Mouse (Mus musculus): Measurements from ENCODE around the gene Gm20219.
A peak's percentile ranks its signal among the peaks of the same experiment; 100 is the strongest.

Gene Gm20219

GRCm38 (mm10) chr17:56566293-56566692 is 12.1 kb upstream of the Gm20219 start:
- peaks cover 100% of the 10 kb centered on the region for H3K36me3 ChIP-seq (ENCODE audit: insufficient read depth, low read length)
- no peak for TF ChIP-seq POU5F1 (IDR thresholded peaks at IDR 0.05; ENCODE audit: borderline replicate concordance, low read length)
- H3K4me1 ChIP-seq (replicated peaks; ENCODE audit: low read depth, low read length) = peaks cover 40% of the 10 kb centered on the region
- H3K9me3 ChIP-seq (ENCODE audit: low read length) = no peaks in the 10 kb centered on the region
- H3K27me3 ChIP-seq (ENCODE audit: insufficient read depth, low read length) = no peaks in the 10 kb centered on the region
- peak overlapping the region; percentile 37 for H3K4me3 ChIP-seq (replicated peaks; ENCODE audit: low read length)

GRCm38 (mm10) chr17:56561866-56562265 is 7.7 kb upstream of the Gm20219 start:
- Histone ChIP-seq H3K27me3 (ENCODE audit: insufficient read depth, low read length) (no peaks in the 10 kb centered on the region), H3K36me3 (ENCODE audit: insufficient read depth, low read length) (peaks cover 79% of the 10 kb centered on the region), H3K4me1 (replicated peaks; ENCODE audit: low read depth, low read length) (peaks cover 28% of the 10 kb centered on the region), H3K4me3 (replicated peaks; ENCODE audit: low read length) (no peak overlapping the region), H3K9me3 (ENCODE audit: low read length) (no peaks in the 10 kb centered on the region)
- TF ChIP-seq CTCF (conservative IDR thresholded peaks at IDR 0.05; ENCODE audit: low read length) (no peak), POU5F1 (IDR thresholded peaks at IDR 0.05; ENCODE audit: borderline replicate concordance, low read length) (no peak), NANOG (IDR thresholded peaks at IDR 0.05; ENCODE audit: borderline replicate concordance, low read length) (no peak)

GRCm38 (mm10) chr17:56560131-56560530 is 5.9 kb upstream of the Gm20219 start:
- no peaks in the 10 kb centered on the region for H3K9me3 ChIP-seq (ENCODE audit: low read length)
- no peaks in the 10 kb centered on the region for H3K27me3 ChIP-seq (ENCODE audit: insufficient read depth, low read length)
- H3K36me3 ChIP-seq (ENCODE audit: insufficient read depth, low read length) = peaks cover 62% of the 10 kb centered on the region
- TF ChIP-seq CTCF (conservative IDR thresholded peaks at IDR 0.05; ENCODE audit: low read length) = no peak
- TF ChIP-seq POU5F1 (IDR thresholded peaks at IDR 0.05; ENCODE audit: borderline replicate concordance, low read length) = no peak
- no peak for TF ChIP-seq NANOG (IDR thresholded peaks at IDR 0.05; ENCODE audit: borderline replicate concordance, low read length)
- peaks cover 32% of the 10 kb centered on the region for H3K4me1 ChIP-seq (replicated peaks; ENCODE audit: low read depth, low read length)
- no peak overlapping the region for H3K4me3 ChIP-seq (replicated peaks; ENCODE audit: low read length)

GRCm38 (mm10) chr17:56559386-56559785 is 5.2 kb upstream of the Gm20219 start:
- Histone ChIP-seq H3K4me1 (replicated peaks; ENCODE audit: low read depth, low read length) (peaks cover 40% of the 10 kb centered on the region), H3K9me3 (ENCODE audit: low read length) (no peaks in the 10 kb centered on the region), H3K36me3 (ENCODE audit: insufficient read depth, low read length) (peaks cover 55% of the 10 kb centered on the region), H3K4me3 (replicated peaks; ENCODE audit: low read length) (no peak overlapping the region), H3K27me3 (ENCODE audit: insufficient read depth, low read length) (no peaks in the 10 kb centered on the region)
- no peak for TF ChIP-seq POU5F1 (IDR thresholded peaks at IDR 0.05; ENCODE audit: borderline replicate concordance, low read length)
- TF ChIP-seq NANOG (IDR thresholded peaks at IDR 0.05; ENCODE audit: borderline replicate concordance, low read length) = no peak
- TF ChIP-seq CTCF (conservative IDR thresholded peaks at IDR 0.05; ENCODE audit: low read length) = no peak

GRCm38 (mm10) chr17:56558448-56558847 is 4.3 kb upstream of the Gm20219 start:
- peak; percentile 97 for TF ChIP-seq CTCF (conservative IDR thresholded peaks at IDR 0.05; ENCODE audit: low read length)
- TF ChIP-seq POU5F1 (IDR thresholded peaks at IDR 0.05; ENCODE audit: borderline replicate concordance, low read length) = no peak
- TF ChIP-seq NANOG (IDR thresholded peaks at IDR 0.05; ENCODE audit: borderline replicate concordance, low read length) = no peak
- Histone ChIP-seq H3K4me3 (replicated peaks; ENCODE audit: low read length) (no peak overlapping the region), H3K4me1 (replicated peaks; ENCODE audit: low read depth, low read length) (peaks cover 41% of the 10 kb centered on the region), H3K27me3 (ENCODE audit: insufficient read depth, low read length) (no peaks in the 10 kb centered on the region), H3K36me3 (ENCODE audit: insufficient read depth, low read length) (peaks cover 45% of the 10 kb centered on the region), H3K9me3 (ENCODE audit: low read length) (no peaks in the 10 kb centered on the region)

GRCm38 (mm10) chr17:56552781-56553363 is 1.3 kb downstream of the Gm20219 start:
- Histone ChIP-seq H3K4me1 (replicated peaks; ENCODE audit: low read depth, low read length) (peaks cover 59% of the 10 kb centered on the region), H3K27me3 (ENCODE audit: insufficient read depth, low read length) (no peaks in the 10 kb centered on the region), H3K36me3 (ENCODE audit: insufficient read depth, low read length) (peaks cover 2% of the 10 kb centered on the region; the same call in 1 of the 2 replicates), H3K4me3 (replicated peaks; ENCODE audit: low read length) (no peak overlapping the region), H3K9me3 (ENCODE audit: low read length) (no peaks in the 10 kb centered on the region)
- TF ChIP-seq NANOG (IDR thresholded peaks at IDR 0.05; ENCODE audit: borderline replicate concordance, low read length) (no peak), CTCF (conservative IDR thresholded peaks at IDR 0.05; ENCODE audit: low read length) (peak; percentile 100)

GRCm38 (mm10) chr17:56551841-56552581 is 2.2 kb downstream of the Gm20219 start:
- Histone ChIP-seq H3K9me3 (ENCODE audit: low read length) (no peaks in the 10 kb centered on the region), H3K4me1 (replicated peaks; ENCODE audit: low read depth, low read length) (peaks cover 64% of the 10 kb centered on the region), H3K4me3 (replicated peaks; ENCODE audit: low read length) (no peak overlapping the region), H3K27me3 (ENCODE audit: insufficient read depth, low read length) (no peaks in the 10 kb centered on the region), H3K36me3 (ENCODE audit: insufficient read depth, low read length) (no peaks in the 10 kb centered on the region)
- no peak for TF ChIP-seq CTCF (conservative IDR thresholded peaks at IDR 0.05; ENCODE audit: low read length)
- no peak for TF ChIP-seq NANOG (IDR thresholded peaks at IDR 0.05; ENCODE audit: borderline replicate concordance, low read length)
- TF ChIP-seq POU5F1 (IDR thresholded peaks at IDR 0.05; ENCODE audit: borderline replicate concordance, low read length) = no peak

GRCm38 (mm10) chr17:56550784-56551475 is 3.3 kb downstream of the Gm20219 start:
- Histone ChIP-seq H3K4me1 (replicated peaks; ENCODE audit: low read depth, low read length) (peaks cover 67% of the 10 kb centered on the region), H3K4me3 (replicated peaks; ENCODE audit: low read length) (no peak overlapping the region), H3K9me3 (ENCODE audit: low read length) (no peaks in the 10 kb centered on the region), H3K27me3 (ENCODE audit: insufficient read depth, low read length) (no peaks in the 10 kb centered on the region), H3K36me3 (ENCODE audit: insufficient read depth, low read length) (no peaks in the 10 kb centered on the region)
- TF ChIP-seq CTCF (conservative IDR thresholded peaks at IDR 0.05; ENCODE audit: low read length) (no peak), NANOG (IDR thresholded peaks at IDR 0.05; ENCODE audit: borderline replicate concordance, low read length) (no peak), POU5F1 (IDR thresholded peaks at IDR 0.05; ENCODE audit: borderline replicate concordance, low read length) (no peak)
